Mouse (Mus musculus) kidney, adult 9 months (tissue): ENCODE results near the gene Olfr250.
"Not testable (repeated sequence)": the region's sequence is repeated elsewhere in the genome, so short reads cannot be mapped to it uniquely, and the experiment has no call there.

Experiments used
- DNase-seq: peaks from one replicate; pipeline ENCODE4 v3.0.0; 2022

Gene Olfr250

DNA sequence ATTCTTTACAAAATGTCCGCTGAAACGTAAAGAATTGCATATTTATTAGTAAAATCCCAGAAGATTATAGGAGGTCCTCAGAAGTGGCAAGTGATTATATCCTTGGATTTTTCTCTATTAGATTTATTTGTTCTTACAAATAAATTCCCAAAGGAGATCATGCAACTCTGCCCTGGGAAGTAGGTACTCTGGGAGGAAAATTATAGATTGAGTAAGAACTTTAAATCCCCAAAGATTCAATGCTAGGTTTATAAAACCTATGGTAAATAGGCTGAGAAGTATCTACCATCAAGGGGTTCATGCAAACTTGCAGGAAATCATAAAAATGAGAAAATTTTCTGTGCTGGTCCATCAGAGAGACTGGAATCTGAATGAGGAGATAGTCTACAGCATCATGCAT lies at the start of gene Olfr250:
TSS of gene Olfr250 (plus strand) at position 301 of the 400 bp plus-strand sequence.
- no peak for DNase-seq

DNA sequence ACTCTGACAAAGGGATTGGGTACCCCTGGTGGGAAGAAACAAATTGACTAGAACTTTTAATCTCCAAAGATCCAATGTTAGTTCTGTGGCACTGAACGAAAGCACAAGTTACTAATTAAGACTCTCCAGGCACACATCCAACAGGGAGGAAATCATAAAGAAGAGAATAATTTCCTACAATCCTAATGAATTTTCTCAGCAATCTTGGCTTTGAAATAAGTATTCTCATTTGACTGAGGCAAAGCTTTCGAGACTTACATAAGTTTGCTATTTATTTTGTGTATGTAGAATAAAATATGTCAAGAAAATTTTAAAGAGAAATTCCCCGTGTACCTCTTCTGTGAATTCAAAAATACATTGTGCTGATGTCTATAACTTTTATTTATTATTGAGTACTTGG lies 37.9 kb upstream of the Olfr250 start, which contains the start of gene Olfr25:
TSS of gene Olfr25 (plus strand) at position 301 of the 400 bp plus-strand sequence.
- no peak for DNase-seq

DNA sequence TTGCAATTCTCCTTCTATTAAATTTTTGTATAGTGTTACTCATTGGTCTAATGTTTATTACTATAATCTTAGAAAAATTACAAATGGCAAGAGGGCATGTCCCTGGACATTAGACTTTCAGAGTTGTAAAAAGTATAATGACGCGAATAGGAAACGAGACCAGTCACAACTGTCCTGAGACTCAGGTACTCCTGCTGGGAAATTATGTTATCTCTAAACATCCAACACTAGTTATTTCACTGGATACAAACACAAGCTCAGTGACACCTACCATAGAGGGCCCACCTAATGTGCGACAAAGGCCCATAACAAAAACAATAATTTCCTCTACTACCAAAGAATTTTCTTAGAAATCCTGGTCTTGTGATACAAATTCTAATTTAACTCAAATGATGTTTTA lies 18.6 kb upstream of the Olfr250 start, which contains the start of gene Olfr898:
TSS of gene Olfr898 (plus strand) at position 301 of the 400 bp plus-strand sequence.
- DNase-seq: no peak

GRCm38 (mm10) chr9:38376786-38377185 lies 10.1 kb downstream of the Olfr250 start, which contains the start of gene Olfr251:
Olfr251 (plus strand) TSS chr9:38377086.
- DNase-seq: no peak

GRCm38 (mm10) chr9:38401398-38401797 lies 34.7 kb downstream of the Olfr250 start, which contains the start of gene Olfr147:
Olfr147 (plus strand) TSS chr9:38401698.
- DNase-seq: no peak

DNA sequence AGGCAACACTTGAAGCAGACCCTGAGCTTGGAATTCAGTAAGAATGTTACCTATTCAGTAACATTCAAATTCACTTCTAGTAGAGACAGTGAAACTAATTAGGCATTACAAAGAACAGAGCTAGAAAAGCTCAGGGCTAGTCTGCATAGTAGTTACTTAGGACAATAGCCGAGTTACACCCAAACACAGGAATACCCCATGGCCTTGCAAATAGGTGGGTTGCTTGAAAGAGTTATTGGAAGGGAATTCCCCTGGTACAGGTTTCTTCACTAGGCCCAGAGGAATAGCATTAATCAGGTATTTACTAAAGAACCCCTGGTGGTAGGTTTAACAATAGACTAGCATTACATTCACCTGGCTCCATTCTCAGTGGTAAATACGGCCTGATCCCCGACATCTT lies 40.8 kb downstream of the Olfr250 start:
- not testable (repeated sequence) for DNase-seq

GRCm38 (mm10) chr9:38413502-38413901 lies 46.8 kb downstream of the Olfr250 start:
- not testable (repeated sequence) for DNase-seq
